Mouse (Mus musculus) erythroblast, embryonic 14.5 days (primary cell): ENCODE measurements around the gene Psmc5. TPM values are rescaled to one million over a fixed set of nuclear protein-coding genes. Genes with fewer than 3 reads are reported as not detected.

Source experiments
- H3K27me3 ChIP-seq: 2 replicates; pipeline ENCODE4 v1.6.1; 2012; ENCODE audit warnings: inconsistent platforms; ENCODE audit not compliant: control insufficient read depth
- H3K36me3 ChIP-seq: 2 replicates; pipeline ENCODE4 v1.6.1; 2012; ENCODE audit warnings: mild to moderate bottlenecking, inconsistent platforms; ENCODE audit not compliant: control insufficient read depth
- H3K4me1 ChIP-seq: 2 replicates; pipeline ENCODE4 v1.6.1; 2012; ENCODE audit warnings: inconsistent platforms; ENCODE audit not compliant: control insufficient read depth
- H3K4me3 ChIP-seq: replicated peaks from 2 replicates; pipeline ENCODE3; 2012; ENCODE audit warnings: moderate library complexity, mild to moderate bottlenecking, inconsistent platforms
- H3K9me3 ChIP-seq: 2 replicates; pipeline ENCODE4 v1.6.1; 2012; ENCODE audit warnings: low read length, inconsistent platforms, mixed read lengths; ENCODE audit not compliant: control insufficient read depth
- GATA1 ChIP-seq: IDR thresholded peaks from 2 replicates; pipeline ENCODE4 v1.6.1; 2012; ENCODE audit warnings: low read length, inconsistent platforms, mixed read lengths
- TAL1 ChIP-seq: IDR thresholded peaks from 3 replicates; pipeline ENCODE4 v1.6.1; 2012; ENCODE audit warnings: low read length, inconsistent platforms, mixed read lengths
- polyA plus RNA-seq: library from polyadenylated mRNA; stranded (reverse); fragments of >175 nt; gene quantifications from 2 replicates; pipeline ENCODE4 v1.2.3, GENCODE M21; 2012

Psmc5 gene
- polyA plus RNA-seq, 1 experiment = 3.8 TPM

- no peak overlapping the region for H3K4me3 ChIP-seq
- peaks cover 2% of the 10 kb centered on the region; the same call in 1 of the 2 replicates for H3K9me3 ChIP-seq
- no peak for TF ChIP-seq TAL1
- TF ChIP-seq GATA1 = no peak
- no peaks in the 10 kb centered on the region for H3K36me3 ChIP-seq
- H3K27me3 ChIP-seq = no peaks in the 10 kb centered on the region
- no peaks in the 10 kb centered on the region for H3K4me1 ChIP-seq
Measured at GRCm38 (mm10) chr11:106290376-106290775, 34.4 kb downstream of the Psmc5 start.

- no peaks in the 10 kb centered on the region for H3K4me1 ChIP-seq
- H3K36me3 ChIP-seq = no peaks in the 10 kb centered on the region
- peaks cover 2% of the 10 kb centered on the region; the same call in 1 of the 2 replicates for H3K9me3 ChIP-seq
- H3K27me3 ChIP-seq = no peaks in the 10 kb centered on the region
- TF ChIP-seq GATA1 = no peak
- TF ChIP-seq TAL1 = no peak
- H3K4me3 ChIP-seq = no peak overlapping the region
Measured at GRCm38 (mm10) chr11:106291861-106292260, 35.9 kb downstream of the Psmc5 start.

DNA sequence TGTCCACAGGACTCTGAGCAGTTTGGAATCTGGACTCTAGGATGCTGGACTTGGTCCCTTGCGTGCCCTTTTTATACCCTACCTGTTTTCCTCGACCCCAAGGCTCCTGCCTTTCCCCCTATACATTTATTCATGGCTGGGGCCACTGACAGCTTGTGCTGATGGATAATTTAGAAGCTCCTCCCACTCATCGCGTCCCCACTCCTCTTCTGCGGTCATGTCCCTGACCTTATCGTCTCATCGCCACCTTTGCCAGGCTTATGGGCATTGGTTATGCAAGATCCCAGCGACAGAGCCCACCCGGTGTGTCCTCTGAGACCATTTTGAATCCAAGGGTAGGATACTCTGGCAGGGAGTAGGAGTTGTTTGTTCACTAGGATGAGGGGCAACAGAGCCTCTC lies 45.8 kb downstream of the Psmc5 start, which contains the start of gene Gh:
Gene Gh (minus strand): TSS at position 101 of the 400 bp plus-strand sequence.
- TF ChIP-seq TAL1 (no peak), GATA1 (no peak)
- Histone ChIP-seq H3K4me3 (no peak within 1 kb of the TSS), H3K9me3 (peaks cover 4% of the 10 kb centered on the region), H3K27me3 (no peaks in the 10 kb centered on the region), H3K36me3 (no peaks in the 10 kb centered on the region), H3K4me1 (no peaks in the 10 kb centered on the region)

- Histone ChIP-seq H3K36me3 (no peaks in the 10 kb centered on the region), H3K27me3 (no peaks in the 10 kb centered on the region), H3K4me1 (no peaks in the 10 kb centered on the region), H3K9me3 (peaks cover 1% of the 10 kb centered on the region), H3K4me3 (no peak overlapping the region)
- TF ChIP-seq GATA1 (no peak), TAL1 (no peak)
Measured at GRCm38 (mm10) chr11:106302634-106303033, 46.7 kb downstream of the Psmc5 start.

- H3K4me1 ChIP-seq = no peaks in the 10 kb centered on the region
- no peaks in the 10 kb centered on the region for H3K9me3 ChIP-seq
- no peaks in the 10 kb centered on the region for H3K36me3 ChIP-seq
- TF ChIP-seq GATA1 (no peak), TAL1 (no peak)
- no peaks in the 10 kb centered on the region for H3K27me3 ChIP-seq
- no peak overlapping the region for H3K4me3 ChIP-seq
Measured at GRCm38 (mm10) chr11:106305348-106306064, 49.6 kb downstream of the Psmc5 start.

- Histone ChIP-seq H3K4me3 (no peak overlapping the region), H3K4me1 (no peaks in the 10 kb centered on the region), H3K9me3 (no peaks in the 10 kb centered on the region), H3K27me3 (no peaks in the 10 kb centered on the region), H3K36me3 (no peaks in the 10 kb centered on the region)
- TF ChIP-seq TAL1 (no peak), GATA1 (no peak)
Measured at GRCm38 (mm10) chr11:106306065-106306385, 50.1 kb downstream of the Psmc5 start.

GRCm38 (mm10) chr11:106306758-106307157 lies 50.8 kb downstream of the Psmc5 start:
- TF ChIP-seq TAL1 (no peak), GATA1 (no peak)
- Histone ChIP-seq H3K4me1 (no peaks in the 10 kb centered on the region), H3K9me3 (no peaks in the 10 kb centered on the region)

DNA sequence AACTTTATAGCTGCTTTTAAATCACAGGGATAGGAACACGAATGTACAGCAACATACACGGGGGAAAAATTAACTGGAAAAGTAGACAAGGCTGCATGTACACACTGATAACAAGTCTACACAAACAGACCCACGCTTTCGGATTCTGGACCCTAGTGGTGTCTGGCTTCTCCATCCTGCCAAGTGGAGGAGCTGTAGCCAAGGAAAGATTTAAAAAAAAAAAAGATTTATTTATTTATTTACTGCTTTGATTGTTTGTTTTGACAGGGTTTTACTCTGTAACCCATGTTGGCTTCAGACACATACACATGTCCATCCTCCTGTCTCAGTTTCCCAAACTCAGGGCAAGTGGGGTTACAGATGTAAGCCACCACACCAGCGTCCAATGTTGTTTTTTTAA lies 51.5 kb downstream of the Psmc5 start:
- H3K4me1 ChIP-seq = no peaks in the 10 kb centered on the region
- TF ChIP-seq TAL1 = no peak
- TF ChIP-seq GATA1 = no peak
- no peaks in the 10 kb centered on the region for H3K27me3 ChIP-seq
- no peak overlapping the region for H3K4me3 ChIP-seq
- H3K9me3 ChIP-seq = no peaks in the 10 kb centered on the region
- H3K36me3 ChIP-seq = no peaks in the 10 kb centered on the region

More at GRCm38 (mm10) chr11:106306758-106307157, 50.8 kb downstream of the Psmc5 start:
- Histone ChIP-seq H3K4me3 (no peak overlapping the region), H3K36me3 (no peaks in the 10 kb centered on the region), H3K27me3 (no peaks in the 10 kb centered on the region)

DNA sequence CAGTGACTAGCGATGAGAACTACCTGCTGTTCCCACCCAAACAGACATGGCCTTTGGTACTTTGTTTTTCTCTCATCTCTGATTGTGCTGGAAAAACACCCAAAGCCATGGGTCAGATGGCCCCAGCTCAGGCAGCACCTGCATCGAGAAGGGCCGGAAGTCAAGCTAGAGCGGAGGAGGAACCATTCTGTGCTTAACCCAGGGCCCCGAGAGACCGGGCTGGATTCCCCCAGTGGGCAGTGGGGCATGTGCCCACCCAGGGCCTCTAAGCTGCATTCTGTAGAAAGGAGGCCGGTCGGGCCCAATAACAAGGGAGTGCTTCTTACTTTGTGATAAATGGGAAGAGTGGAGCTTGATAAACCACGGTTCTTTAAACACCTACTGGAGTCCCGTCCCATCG lies 52.2 kb downstream of the Psmc5 start:
- Histone ChIP-seq H3K4me1 (no peaks in the 10 kb centered on the region), H3K36me3 (no peaks in the 10 kb centered on the region), H3K27me3 (no peaks in the 10 kb centered on the region), H3K4me3 (no peak overlapping the region), H3K9me3 (no peaks in the 10 kb centered on the region)
- no peak for TF ChIP-seq TAL1
- no peak for TF ChIP-seq GATA1

- Histone ChIP-seq H3K9me3 (no peaks in the 10 kb centered on the region), H3K27me3 (no peaks in the 10 kb centered on the region), H3K36me3 (no peaks in the 10 kb centered on the region), H3K4me1 (no peaks in the 10 kb centered on the region), H3K4me3 (no peak overlapping the region)
- TF ChIP-seq TAL1 = no peak
Measured at GRCm38 (mm10) chr11:106310123-106310522, 54.2 kb downstream of the Psmc5 start.

Other genes with a start within 250 kb of the Psmc5 start
- not detected in 2 replicates for gene Kcnh6, start 248.0 kb upstream of the Psmc5 start, polyA plus RNA-seq
- gene Dcaf7, start 219.3 kb upstream of the Psmc5 start, polyA plus RNA-seq = 0.91 and 0.92 TPM in 2 replicates
- 0.49 and 0.57 TPM in 2 replicates for gene Taco1, start 190.1 kb upstream of the Psmc5 start, polyA plus RNA-seq
- 0.05 and 0.07 TPM in 2 replicates for gene Map3k3, start 171.5 kb upstream of the Psmc5 start, polyA plus RNA-seq
- gene Gm10840, start 95.3 kb upstream of the Psmc5 start, polyA plus RNA-seq = not detected in 2 replicates
- 0.93 and 0.94 TPM in 2 replicates for gene Limd2, start 95.3 kb upstream of the Psmc5 start, polyA plus RNA-seq
- 2.6 and 3.1 TPM in 2 replicates for gene Strada, start 54.0 kb upstream of the Psmc5 start, polyA plus RNA-seq
- gene Ccdc47, start 39.8 kb upstream of the Psmc5 start, polyA plus RNA-seq = 0.17 and 0.20 TPM in 2 replicates
- 1.4 and 1.5 TPM in 2 replicates for gene Ddx42, start 39.2 kb upstream of the Psmc5 start, polyA plus RNA-seq
- gene Ftsj3, start 75 bp upstream of the Psmc5 start, polyA plus RNA-seq = 0.49 and 0.56 TPM in 2 replicates
- gene Smarcd2, start 16.8 kb downstream of the Psmc5 start, polyA plus RNA-seq = 6.5 and 7.7 TPM in 2 replicates
- not detected in 2 replicates for gene Tcam1, start 20.5 kb downstream of the Psmc5 start, polyA plus RNA-seq
- not detected in 2 replicates for gene Gh, start 45.7 kb downstream of the Psmc5 start, polyA plus RNA-seq
- gene Cd79b, start 58.6 kb downstream of the Psmc5 start, polyA plus RNA-seq = 0.03 and 0.08 TPM in 2 replicates
- not detected in 2 replicates for gene Scn4a, start 97.1 kb downstream of the Psmc5 start, polyA plus RNA-seq
- not detected in 2 replicates for gene Prr29, start 109.3 kb downstream of the Psmc5 start, polyA plus RNA-seq
- 0.03 and 0.14 TPM in 2 replicates for gene Icam2, start 131.9 kb downstream of the Psmc5 start, polyA plus RNA-seq
- 0.14 and 0.27 TPM in 2 replicates for gene Ern1, start 231.7 kb downstream of the Psmc5 start, polyA plus RNA-seq